Mouse (Mus musculus) intestine, postnatal 0 days (tissue): Measurements from ENCODE around the gene Fam240a. TPM values are rescaled to one million over a fixed set of nuclear protein-coding genes. Genes with fewer than 3 reads are reported as not detected.

Experiments
- ATAC-seq: fragments of 200-750 bp; cut with Nextera tagmentation; 2 replicates; pipeline ENCODE4 v1.8.0; 2017; ENCODE audit warnings: mild to moderate bottlenecking, moderate TSS enrichment, moderate library complexity
- H3K27ac ChIP-seq: fragments of 300-500 bp; sonication (generic); 2 replicates; pipeline ENCODE4 v1.5.1; 2014; ENCODE audit warnings: mild to moderate bottlenecking, low read depth, low read length, moderate library complexity
- H3K27me3 ChIP-seq: fragments of 300-500 bp; sonication (generic); replicated peaks from 2 replicates; pipeline ENCODE4 v1.6.1; 2014; ENCODE audit warnings: low read length, mixed read lengths; ENCODE audit not compliant: control insufficient read depth, insufficient read depth
- H3K36me3 ChIP-seq: fragments of 300-500 bp; sonication (generic); 2 replicates; pipeline ENCODE4 v1.6.1; 2014; ENCODE audit warnings: mild to moderate bottlenecking, moderate library complexity; ENCODE audit not compliant: control insufficient read depth, insufficient read depth
- H3K4me1 ChIP-seq: fragments of 300-500 bp; sonication (generic); replicated peaks from 2 replicates; pipeline ENCODE4 v1.6.1; 2014; ENCODE audit warnings: antibody characterized with exemption, low read length, mixed read lengths; ENCODE audit not compliant: control insufficient read depth, insufficient read depth
- H3K4me2 ChIP-seq: fragments of 300-500 bp; sonication (generic); replicated peaks from 2 replicates; pipeline ENCODE4 v1.6.1; 2014; ENCODE audit warnings: low read depth, mild to moderate bottlenecking, moderate library complexity
- H3K4me3 ChIP-seq: fragments of 300-500 bp; sonication (generic); 2 replicates; pipeline ENCODE4 v1.5.1; 2014; ENCODE audit warnings: low read depth, low read length
- H3K9ac ChIP-seq: fragments of 300-500 bp; sonication (generic); 2 replicates; pipeline ENCODE4 v1.6.1; 2014; ENCODE audit warnings: mild to moderate bottlenecking, low read depth, low read length
- H3K9me3 ChIP-seq: fragments of 300-500 bp; sonication (generic); 2 replicates; pipeline ENCODE4 v1.6.1; 2016; ENCODE audit warnings: mixed run types; ENCODE audit not compliant: control insufficient read depth
- CTCF ChIP-seq: sonication (generic); IDR thresholded peaks from 2 replicates; pipeline ENCODE4 v1.5.1; 2016; ENCODE audit warnings: low read depth, mild to moderate bottlenecking, control low read depth, antibody characterized with exemption, moderate library complexity
- WGBS: fragments of 180-500 bp; shearing (Covaris S2); extraction: QIAGEN DNeasy Blood & Tissue Kit; methylation state at CpG from one replicate; pipeline ENCODE4 v1.1.7; 2014; 5-methylcytosine and 5-hydroxymethylcytosine counted together
- polyA plus RNA-seq: library from polyadenylated mRNA; unstranded; fragments of >200 nt; fragmentation: Nextera tagmentation; extraction: Ambion mirVana; gene quantifications from 2 replicates; pipeline ENCODE4 v1.2.1, GENCODE M21; 2015

Fam240a gene
- polyA plus RNA-seq, 1 experiment from 2014 or later, result not detected

DNA sequence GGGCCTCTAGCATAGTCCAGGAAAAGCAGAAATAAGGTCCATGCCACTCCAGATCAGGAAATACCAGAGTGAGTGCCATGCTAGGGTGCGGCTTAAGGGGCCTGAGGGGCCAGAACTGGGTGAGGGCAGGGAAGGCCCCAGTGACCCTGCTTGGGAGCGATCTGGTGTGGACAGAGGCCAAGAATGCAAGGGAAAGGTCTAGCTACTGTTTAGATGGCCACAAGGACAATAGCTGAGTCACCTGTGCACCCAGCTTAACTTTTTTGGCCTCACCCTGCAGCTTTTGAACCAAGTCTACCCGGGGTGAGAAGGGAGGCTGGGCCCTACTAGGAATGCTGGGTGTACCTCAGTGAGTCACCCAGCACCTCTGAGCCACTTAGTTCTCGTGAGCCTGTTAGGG, 35.9 kb downstream of the Fam240a start:
- WGBS, result 31% methylated on average over 4 of the region's 4 CpGs
- peak overlapping the region; percentile 75 for H3K4me2 ChIP-seq

GRCm38 (mm10) chr9:110879998-110880561, 36.6 kb downstream of the Fam240a start, which contains the start of gene Tmie:
Gene Tmie, minus strand, starts transcription at chr9:110880113.
- Histone ChIP-seq H3K4me3 (peak within 1 kb of the TSS; percentile 49), H3K9ac (peak within 1 kb of the TSS; percentile 60), H3K4me1 (peaks cover 5% of the 10 kb centered on the region), H3K36me3 (peaks cover 7% of the 10 kb centered on the region; the same call in 1 of the 2 replicates), H3K9me3 (no peaks in the 10 kb centered on the region), H3K4me2 (peak within 1 kb of the TSS; percentile 75), H3K27ac (peak within 1 kb of the TSS; percentile 88), H3K27me3 (no peaks in the 10 kb centered on the region)
- ATAC-seq, result peak; percentile 77
- TF ChIP-seq CTCF, result peak; percentile 30
- under 1% methylated on average over 43 of the region's 57 CpGs for WGBS

More for the DNA sequence above, 35.9 kb downstream of the Fam240a start:
- Histone ChIP-seq H3K27me3 (no peaks in the 10 kb centered on the region), H3K27ac (peak overlapping the region; percentile 88), H3K4me1 (peaks cover 5% of the 10 kb centered on the region), H3K9ac (peak overlapping the region; percentile 60; the same call in 1 of the 2 replicates), H3K9me3 (no peaks in the 10 kb centered on the region), H3K4me3 (peak overlapping the region; percentile 49), H3K36me3 (peaks cover 11% of the 10 kb centered on the region; the same call in 1 of the 2 replicates)
- peak; percentile 43 for ATAC-seq
- TF ChIP-seq CTCF, result no peak

DNA sequence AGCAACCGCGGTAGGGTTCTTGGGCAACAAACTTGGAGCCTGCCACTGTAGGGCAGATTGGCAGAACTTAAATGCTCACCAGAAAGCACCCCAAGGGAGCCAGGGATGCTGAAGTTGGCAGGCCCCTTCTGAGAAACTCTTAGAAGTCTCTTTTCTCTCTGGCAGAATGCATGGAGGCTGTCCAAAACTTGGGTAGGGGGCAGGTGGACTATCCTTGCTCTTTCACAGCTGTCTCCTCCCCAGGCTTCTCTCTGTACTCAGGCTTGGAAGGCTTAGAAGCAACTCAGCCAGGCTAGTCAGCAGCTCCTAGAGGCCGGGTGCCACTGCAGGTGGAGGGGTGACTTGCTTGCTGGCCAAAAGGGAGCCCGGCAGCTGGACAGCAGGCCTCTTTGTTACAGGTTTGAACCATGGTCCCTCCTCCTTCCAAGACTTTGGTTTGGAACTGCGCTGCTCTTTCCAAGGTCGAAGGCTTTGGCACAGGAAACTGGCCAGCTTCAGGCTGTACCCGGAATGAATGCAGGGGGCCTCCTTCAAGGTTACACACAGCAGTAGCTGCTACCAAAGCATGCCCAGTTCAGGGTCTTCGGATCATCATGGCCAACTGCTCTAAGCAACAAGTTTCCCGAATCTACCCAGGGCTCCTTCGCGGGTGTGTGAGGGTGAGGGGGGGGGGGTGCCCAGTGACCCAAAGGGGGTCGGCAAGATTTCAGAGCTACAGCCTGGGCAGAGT, 37.3 kb downstream of the Fam240a start, which contains the start of gene Als2cl:
TSS of gene Als2cl (plus strand) at position 680 of the 730 bp plus-strand sequence.
- peaks cover 12% of the 10 kb centered on the region for H3K4me1 ChIP-seq
- H3K4me3 ChIP-seq, result peak within 1 kb of the TSS; percentile 49
- no peaks in the 10 kb centered on the region; the same call in 1 of the 2 replicates for H3K36me3 ChIP-seq
- H3K27me3 ChIP-seq, result no peaks in the 10 kb centered on the region
- peak within 1 kb of the TSS; percentile 88 for H3K27ac ChIP-seq
- no peak for TF ChIP-seq CTCF
- peak within 1 kb of the TSS; percentile 60 for H3K9ac ChIP-seq
- WGBS, result 18% methylated on average over 12 of the region's 12 CpGs
- no peaks in the 10 kb centered on the region for H3K9me3 ChIP-seq
- H3K4me2 ChIP-seq, result peak within 1 kb of the TSS; percentile 75
- no peak for ATAC-seq

DNA sequence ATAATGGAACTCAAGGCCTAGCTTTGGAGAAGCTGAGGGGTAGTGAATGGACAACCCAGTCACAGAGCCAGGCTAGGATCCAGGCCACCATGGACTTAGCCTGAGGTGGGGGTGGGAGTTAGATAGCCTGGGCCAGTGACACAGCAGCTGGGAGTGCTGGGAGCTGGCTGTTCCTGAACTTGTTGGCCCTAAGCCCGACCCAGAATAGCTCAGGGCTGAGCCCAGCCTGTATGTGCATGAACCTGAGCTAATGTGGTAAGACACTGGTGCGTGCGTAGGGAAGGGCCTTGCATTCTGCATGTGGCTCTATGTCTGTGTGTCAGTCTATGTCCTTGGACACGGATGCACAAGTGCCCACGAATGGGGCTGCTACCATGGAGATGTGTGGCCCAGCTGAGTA, 38.8 kb downstream of the Fam240a start:
- no peaks in the 10 kb centered on the region for H3K36me3 ChIP-seq
- H3K4me2 ChIP-seq, result no peak overlapping the region; the same call in 1 of the 2 replicates
- H3K4me3 ChIP-seq, result no peak overlapping the region
- no peak for ATAC-seq
- no peak for TF ChIP-seq CTCF
- H3K9me3 ChIP-seq, result no peaks in the 10 kb centered on the region
- H3K9ac ChIP-seq, result no peak overlapping the region
- 90% methylated on average over 5 of the region's 5 CpGs for whole genome bisulfite sequencing
- H3K27ac ChIP-seq, result peak overlapping the region; percentile 66
- no peaks in the 10 kb centered on the region for H3K27me3 ChIP-seq
- peaks cover 14% of the 10 kb centered on the region for H3K4me1 ChIP-seq

DNA sequence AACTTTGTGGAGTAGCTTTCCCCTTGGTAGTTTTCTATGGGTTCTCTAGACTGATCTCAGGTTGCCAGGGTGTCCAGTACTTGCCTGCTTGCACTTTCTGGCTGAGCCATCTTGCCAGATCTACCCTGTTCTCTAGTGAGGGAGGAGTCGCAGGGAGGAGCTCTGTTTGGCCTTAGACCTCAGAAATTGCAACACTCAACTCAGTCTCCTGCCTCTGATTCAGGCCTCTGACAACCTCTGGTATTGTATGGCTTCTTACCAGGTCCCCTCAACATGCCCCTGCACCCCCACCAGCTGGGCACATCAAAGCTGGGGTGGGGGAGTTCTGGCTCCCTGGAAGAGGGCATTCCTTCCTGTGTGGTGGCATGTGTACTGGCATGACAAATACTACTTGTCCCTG, 39.3 kb downstream of the Fam240a start:
- H3K9me3 ChIP-seq, result no peaks in the 10 kb centered on the region
- peaks cover 14% of the 10 kb centered on the region for H3K4me1 ChIP-seq
- H3K9ac ChIP-seq, result no peak overlapping the region
- H3K27me3 ChIP-seq, result no peaks in the 10 kb centered on the region
- no peak for TF ChIP-seq CTCF
- H3K27ac ChIP-seq, result peak overlapping the region; percentile 66
- WGBS, result 35% methylated on average over 1 of the region's 1 CpGs
- H3K4me3 ChIP-seq, result no peak overlapping the region
- H3K4me2 ChIP-seq, result no peak overlapping the region; the same call in 1 of the 2 replicates
- 0 out of 2 replicates have a peak, but pooled peaks have one; percentile 4 for ATAC-seq
- H3K36me3 ChIP-seq, result no peaks in the 10 kb centered on the region

GRCm38 (mm10) chr9:110875288-110875695, 41.4 kb downstream of the Fam240a start:
- Histone ChIP-seq H3K9me3 (no peaks in the 10 kb centered on the region), H3K27me3 (no peaks in the 10 kb centered on the region), H3K9ac (no peak overlapping the region), H3K36me3 (no peaks in the 10 kb centered on the region), H3K4me2 (no peak overlapping the region), H3K27ac (peak overlapping the region; percentile 80), H3K4me3 (no peak overlapping the region), H3K4me1 (peaks cover 19% of the 10 kb centered on the region)
- 20% methylated on average over 4 of the region's 6 CpGs for WGBS
- ATAC-seq, result peak; percentile 64
- no peak for TF ChIP-seq CTCF
